Mouse (Mus musculus) kidney, postnatal 36 days (tissue): ENCODE results near the gene Olfr373.
"Not testable (repeated sequence)": the region's sequence is repeated elsewhere in the genome, so short reads cannot be mapped to it uniquely, and the experiment has no call there.

ENCODE experiments used
- DNase-seq, 2 experiments: peaks; one replicate each; pipeline ENCODE4 v3.0.0; 2021 to 2022; ENCODE audit warnings: mixed read lengths in 2 of 2

The Olfr373 gene

DNA sequence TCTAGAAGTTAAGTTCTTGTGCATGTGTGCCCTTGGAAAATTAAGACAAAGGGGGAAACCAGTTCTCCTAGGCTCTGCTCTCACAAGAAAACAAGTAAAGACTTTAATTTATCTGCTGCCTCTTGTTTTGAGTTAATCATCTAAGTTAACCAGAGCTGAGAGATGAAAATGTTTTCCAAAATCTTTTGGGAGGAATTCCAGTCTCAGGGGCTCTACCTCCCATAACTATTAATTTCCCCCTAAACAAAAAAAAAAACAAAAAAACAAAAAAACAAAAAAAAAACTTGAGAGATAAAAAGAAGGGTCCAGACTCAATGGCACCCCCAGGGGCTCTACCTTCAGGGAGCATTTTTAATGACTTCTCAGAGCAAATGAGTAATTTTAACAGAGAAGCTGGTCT lies at the start of gene Olfr373:
Gene Olfr373 (plus strand): TSS at position 301 of the 400 bp plus-strand sequence.
- not testable (repeated sequence) for DNase-seq

DNA sequence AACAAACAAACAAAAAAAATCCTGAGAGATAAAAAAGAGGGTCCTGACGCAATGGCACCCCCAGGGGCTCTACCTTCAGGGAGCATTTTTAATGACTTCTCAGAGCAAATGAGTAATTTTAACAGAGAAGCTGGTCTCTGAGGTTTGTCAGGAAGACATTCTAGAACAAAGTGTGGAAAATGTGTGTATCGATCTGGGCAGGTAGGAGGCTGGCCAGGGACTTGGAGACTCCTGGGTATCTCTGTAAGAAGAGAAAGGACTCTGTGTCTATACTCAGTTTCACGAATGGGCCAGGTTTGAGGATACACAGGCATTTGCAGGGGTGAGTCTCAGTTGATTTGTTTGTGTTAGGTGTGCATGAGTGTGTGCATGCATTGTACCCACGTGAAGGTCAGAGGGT lies 42.1 kb upstream of the Olfr373 start, which contains the start of gene Olfr372:
Gene Olfr372 (plus strand): TSS at position 301 of the 400 bp plus-strand sequence.
- DNase-seq: not testable (repeated sequence)

DNA sequence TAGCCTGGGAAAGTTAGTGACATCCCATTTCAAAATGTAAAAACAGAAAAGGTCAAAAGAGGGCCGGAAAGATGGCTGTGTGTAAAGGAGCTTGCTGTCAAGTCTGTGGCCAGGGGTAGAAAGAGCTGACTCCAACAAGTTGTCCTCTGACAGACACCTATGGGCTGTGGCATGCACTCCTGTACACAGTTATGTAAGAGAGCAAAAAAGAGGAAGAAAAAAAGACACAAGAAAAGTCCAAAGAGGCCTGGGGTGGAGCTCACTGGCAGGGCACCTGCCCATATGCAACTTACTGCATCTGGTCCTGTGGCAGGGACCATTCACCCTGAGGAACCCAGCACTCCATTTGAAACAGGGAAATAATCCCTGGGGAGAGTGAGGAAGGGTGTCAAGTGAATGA lies 40.5 kb upstream of the Olfr373 start:
- DNase-seq: no peak

DNA sequence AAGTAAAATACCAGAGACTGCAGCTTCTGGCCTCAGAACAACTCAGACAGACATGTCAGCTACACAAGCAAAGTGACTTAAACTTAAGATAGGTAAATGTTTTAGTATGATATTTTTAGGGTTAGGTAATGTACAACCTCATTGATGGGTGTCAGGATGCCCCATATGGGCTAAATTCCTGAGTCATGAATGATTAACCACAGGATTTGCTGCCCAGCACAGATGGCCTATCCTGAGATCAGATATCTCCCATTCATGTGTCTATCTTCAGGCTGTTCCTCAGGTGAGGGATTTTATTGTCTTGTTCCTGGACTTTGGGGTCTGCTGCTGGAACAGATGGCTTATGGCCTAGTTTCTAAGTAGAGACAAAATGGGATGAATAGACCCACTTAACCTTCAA lies 28.3 kb upstream of the Olfr373 start:
- not testable (repeated sequence) for DNase-seq

DNA sequence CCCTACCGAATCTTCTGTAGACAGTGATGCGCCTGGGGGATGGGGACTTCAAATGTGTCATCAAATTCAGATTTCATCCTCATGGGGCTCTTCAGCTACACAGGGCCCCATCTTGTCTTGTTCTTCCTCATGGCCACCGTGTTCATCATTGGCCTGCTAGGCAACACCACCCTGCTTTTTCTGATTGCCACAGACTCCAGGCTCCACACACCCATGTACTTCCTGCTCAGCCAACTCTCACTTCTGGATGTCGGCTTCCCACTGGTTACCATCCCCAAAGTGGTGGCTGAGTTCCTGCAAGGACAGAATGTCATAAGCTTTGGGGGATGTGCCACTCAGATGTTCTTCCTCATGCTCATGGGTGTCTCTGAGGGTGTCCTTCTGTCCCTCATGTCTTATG lies 25.3 kb upstream of the Olfr373 start:
- DNase-seq: not testable (repeated sequence)

DNA sequence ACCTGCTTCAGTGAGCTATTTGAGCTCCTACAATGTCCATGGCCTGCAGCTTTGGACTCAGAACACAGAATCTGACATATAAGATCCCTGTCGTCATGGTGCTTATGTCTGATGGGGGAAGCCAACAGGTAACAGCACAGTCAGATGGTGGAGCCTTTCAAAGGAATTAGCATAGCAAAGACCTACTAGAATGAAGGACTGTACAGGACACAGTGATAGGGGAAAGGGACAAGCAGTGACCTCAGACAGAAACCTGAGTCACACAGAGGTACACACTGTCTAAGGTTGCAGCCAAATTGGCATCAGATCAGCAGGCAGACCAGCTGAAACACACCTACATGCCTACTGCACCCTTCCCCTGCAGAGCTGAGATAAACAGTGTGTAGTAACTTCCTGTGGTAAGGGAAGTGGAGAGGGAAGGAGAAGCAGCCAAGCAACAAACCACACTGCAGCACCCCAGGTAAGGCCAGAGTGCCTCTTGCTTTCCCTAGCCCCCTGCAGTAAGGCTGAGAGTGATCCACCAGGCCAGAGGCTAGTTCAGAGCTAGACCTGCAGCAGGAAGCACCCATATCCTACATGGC lies 16.1 kb upstream of the Olfr373 start:
- not testable (repeated sequence) for DNase-seq

DNA sequence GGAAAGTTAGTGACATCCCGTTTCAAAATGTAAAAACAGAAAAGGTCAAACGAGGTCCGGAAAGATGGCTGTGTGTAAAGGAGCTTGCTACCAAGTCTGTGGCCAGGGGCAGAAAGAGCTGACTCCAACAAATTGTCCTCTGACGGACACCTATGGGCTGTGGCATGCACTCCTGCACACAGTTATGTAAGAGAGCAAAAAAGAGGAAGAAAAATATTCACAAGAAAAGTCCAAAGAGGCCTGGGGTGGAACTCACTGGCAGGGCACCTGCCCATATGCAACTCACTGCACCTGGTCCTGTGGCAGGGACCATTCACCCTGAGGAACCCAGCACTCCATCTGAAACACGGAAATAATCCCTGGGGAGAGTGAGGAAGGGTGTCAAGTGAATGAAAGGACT lies 1.8 kb downstream of the Olfr373 start:
- peak in 1 of 2 experiments; percentile 2 for DNase-seq

DNA sequence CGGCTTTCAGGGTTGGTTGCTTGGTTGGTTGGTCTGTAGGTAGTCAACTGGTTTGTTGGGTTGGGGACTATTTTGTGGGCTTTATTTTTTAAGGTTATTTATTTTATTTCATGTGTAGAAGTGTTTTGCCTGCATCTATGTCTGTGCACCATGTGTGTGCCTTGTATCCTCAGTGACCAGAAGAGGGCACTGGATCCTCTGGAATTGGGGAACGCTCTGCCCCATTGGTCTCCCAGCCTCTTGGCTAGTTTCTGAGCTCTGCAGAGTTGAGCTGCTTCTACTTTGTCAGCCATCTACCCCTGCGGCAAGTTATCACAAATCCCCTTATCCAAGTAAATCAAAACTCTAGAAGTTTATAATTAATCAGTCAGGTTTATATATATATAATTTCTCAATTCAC lies 4.6 kb downstream of the Olfr373 start:
- DNase-seq: not testable (repeated sequence)

DNA sequence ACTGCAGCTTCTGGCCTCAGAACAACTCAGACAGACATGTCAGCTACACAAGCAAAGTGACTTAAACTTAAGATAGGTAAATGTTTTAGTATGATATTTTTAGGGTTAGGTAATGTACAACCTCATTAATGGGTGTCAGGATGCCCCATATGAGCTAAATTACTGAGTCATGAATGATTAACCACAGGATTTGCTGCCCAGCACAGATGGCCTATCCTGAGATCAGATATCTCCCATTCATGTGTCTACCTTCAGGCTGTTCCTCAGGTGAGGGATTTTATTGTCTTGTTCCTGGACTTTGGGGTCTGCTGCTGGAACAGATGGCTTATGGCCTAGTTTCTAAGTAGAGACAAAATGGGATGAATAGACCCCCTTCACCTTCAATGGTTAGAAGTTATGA lies 13.7 kb downstream of the Olfr373 start:
- DNase-seq: not testable (repeated sequence)

DNA sequence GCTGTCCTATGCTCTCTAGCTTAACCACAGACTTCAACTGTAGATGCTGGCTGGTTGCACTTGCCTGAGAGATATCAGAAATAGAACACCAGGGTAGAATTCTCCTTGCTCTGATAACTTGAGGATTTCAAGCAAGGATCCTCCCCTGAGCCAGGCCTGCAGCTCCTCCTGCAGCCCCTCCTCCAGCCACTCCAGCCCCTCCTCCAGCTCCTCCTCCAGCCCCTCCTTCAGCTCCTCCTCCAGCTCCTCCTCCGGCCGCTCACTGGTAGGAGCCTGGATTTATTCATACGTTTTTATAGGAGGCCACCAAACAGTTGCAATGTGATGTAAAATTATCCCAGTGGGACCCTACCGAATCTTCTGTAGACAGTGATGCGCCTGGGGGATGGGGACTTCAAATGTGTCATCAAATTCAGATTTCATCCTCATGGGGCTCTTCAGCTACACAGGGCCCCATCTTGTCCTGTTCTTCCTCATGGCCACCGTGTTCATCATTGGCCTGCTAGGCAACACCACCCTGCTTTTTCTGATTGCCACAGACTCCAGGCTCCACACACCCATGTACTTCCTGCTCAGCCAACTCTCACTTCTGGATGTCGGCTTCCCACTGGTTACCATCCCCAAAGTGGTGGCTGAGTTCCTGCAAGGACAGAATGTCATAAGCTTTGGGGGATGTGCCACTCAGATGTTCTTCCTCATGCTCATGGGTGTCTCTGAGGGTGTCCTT lies 16.6 kb downstream of the Olfr373 start:
- DNase-seq: peak; percentile 28 to 57

DNA sequence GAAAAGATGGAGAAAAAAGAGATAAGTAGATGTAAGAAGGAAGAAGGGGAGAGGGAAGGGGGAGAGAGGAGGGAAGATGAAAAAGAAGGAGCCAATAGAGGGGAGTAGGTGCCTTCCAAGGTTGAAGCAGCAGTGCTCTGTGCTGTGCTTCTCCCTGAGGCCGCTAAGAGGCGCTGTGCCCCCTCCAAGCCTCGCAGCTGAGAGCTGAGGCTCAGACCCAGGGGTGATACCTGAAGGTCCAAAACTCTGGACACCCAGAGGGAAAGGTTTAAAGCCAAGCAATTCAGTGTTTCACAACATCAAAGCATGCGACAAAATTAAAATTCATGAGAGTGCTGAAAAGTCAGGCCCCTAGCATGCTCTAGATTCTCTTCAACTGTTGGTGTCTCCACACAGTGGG lies 22.2 kb downstream of the Olfr373 start:
- DNase-seq: peak in 1 of 2 experiments; percentile 24

DNA sequence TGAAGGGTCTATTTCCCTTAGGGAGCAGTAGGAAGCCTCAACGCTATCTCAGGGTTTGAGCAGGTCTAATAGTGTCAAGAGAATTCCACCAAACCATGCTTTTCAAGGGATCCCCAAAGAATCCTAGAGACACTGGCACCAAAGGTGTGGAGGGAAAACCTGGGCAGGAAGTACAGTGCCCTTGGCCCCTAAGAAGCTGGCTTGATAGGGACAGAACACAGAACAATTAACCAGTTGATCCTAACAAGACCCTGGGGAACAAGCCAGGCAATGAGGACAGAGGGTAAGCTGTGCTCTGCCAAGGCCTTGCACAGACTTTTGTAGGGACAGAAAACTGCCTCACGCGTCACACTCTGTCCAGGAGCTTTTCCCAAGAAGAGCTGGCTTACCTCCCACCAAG lies 23.8 kb downstream of the Olfr373 start, which contains the start of gene Olfr374:
Gene Olfr374 (plus strand): TSS at position 301 of the 400 bp plus-strand sequence.
- DNase-seq: no peak

DNA sequence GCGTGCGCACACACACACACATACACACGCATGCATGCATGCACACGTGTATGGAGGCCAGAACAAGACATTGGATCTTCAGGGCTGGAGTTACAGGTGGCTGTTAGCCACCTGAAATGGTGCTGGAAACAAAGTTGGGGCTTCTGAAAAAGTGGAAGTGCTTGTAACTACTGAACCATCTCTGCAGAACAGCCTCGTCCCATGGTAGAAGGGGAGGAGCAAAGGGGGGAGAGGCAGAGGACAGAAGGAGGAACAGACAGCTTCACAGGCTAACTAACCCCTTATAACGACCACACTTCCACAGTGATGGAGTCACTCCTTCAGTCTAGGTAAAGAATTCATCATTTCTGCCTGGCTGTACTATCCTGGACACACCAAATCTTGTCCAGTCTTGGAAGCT lies 27.9 kb downstream of the Olfr373 start:
- DNase-seq: no peak

DNA sequence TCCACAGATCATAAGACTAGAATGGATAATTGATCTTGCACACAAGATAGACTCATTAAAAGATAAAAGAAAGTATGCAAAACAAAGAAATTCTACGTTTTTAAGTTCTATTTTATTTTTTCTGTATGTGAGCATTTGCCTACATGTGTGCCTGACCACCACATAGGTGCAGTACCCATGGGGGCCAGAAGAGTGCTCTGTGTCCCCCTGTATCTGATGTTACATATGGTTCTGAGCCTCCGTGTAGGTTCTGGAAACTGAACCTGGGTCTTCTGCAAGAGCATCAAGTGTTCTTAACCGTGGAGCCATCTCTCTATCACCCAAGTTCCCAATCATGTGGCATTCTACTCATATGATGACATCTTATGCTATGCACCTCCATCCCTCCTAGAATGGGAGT lies 29.5 kb downstream of the Olfr373 start:
- peak in 1 of 2 experiments; percentile 14 for DNase-seq

DNA sequence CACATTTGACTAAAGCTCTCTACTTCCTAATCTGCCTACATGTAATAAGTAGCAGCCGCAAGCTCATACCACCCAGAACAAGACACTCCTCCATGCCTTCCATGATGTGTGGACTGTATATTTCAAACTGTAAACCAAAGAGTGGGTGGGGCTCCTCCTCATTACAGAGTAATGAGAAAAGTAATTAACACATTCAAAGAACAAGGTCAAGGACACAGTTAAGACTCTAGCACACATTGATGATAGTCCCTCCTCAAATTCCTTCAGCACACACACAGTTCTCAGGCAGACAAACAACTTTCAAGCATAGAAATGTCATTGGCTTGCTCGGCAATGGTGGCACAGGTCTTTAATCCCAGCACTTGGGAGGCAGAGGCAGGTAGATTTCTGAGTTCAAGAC lies 32.2 kb downstream of the Olfr373 start:
- no peak for DNase-seq

DNA sequence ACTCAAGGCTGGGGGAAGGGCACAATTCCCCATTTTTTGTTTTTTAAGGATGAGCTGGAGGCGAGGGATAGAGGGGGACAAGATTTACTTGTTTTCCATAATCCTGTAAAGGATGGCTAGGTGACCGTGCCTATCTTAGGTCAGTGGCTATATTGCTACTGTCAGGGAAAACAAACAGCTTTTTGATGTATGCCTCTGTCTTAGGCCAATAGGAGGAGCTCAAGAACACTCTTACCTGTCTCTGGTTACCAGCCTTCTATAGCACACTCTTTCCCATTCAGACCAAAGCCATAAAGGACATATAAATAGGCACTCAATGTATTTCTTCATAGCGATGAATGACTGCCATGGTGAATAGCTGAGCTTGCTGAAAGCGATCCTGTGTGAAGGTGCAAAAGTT lies 35.6 kb downstream of the Olfr373 start:
- DNase-seq: no peak

DNA sequence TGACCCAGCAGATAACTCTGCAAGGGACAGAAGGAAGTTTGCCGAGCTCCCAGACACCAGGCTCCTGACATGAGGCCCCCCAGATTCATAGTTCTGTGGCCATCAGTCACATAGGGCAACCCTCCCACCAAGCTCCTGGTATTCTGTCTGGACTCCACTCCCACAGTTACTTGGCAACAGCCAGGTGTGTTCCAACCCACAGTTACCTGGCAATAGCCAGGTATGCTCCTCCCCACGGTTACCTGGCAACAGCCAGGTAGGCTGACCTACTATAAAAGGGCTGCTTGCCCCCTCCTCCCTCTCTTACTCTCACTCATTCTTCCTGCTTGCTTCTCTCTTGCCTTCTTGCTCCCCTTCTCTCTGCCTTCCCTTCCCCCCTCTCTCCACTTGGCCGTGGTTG lies 38.5 kb downstream of the Olfr373 start:
- not testable (repeated sequence) for DNase-seq

DNA sequence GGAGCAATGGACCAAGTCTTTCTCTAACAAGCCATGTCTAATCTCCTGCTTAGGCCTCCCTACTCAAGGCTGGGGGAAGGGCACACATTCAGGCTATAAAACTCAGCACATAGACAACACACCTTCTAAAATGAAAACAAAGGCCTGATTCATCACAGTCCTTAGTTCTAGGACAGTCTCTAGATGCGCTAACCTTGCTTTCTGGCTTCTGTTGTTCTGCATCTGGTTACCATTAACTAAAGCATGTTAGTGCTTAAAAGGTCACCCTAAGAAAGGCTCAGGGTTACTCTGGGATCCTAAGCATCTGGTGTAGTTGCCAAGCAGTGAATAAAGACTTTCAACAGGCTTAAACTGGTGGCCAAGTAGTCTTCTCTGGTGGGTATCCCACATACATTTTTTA lies 39.0 kb downstream of the Olfr373 start:
- no peak for DNase-seq

DNA sequence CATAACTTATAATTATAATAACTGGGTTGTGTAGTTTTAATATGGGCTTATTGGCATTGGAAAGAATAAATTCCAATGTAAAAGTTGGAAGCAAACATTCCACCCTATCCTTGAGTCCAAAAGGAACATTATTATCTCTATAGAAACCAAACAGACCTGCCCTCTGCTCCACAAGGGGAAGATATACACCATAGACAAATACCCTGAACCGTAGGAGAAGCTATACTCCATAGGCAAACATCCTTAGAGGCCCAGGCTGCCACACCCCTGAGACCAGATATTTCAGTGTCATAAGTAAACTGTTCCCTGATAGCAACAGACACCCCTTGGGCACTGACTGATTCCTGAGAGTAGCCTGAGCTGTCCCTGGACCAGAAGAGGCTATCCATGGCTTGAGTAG lies 44.9 kb downstream of the Olfr373 start:
- no peak for DNase-seq

DNA sequence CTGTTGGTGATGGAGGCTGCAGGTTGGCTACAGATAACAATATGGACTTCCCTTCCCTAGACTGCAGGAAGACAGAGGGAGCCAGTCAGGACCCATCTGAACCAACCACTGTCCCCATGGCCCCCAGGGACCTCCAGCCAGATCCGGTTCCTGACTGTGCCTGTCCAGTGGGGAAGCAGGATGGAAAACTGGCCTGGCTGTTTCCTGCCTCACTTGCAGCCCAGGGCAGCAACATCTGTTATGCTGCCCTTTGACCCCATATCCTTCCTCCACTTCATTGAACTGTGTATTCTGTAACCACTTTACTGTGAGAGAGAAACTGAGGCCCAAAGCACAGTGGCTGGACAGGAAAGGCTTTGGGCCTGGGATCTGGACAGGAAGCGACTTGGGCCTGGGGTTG lies 48.3 kb downstream of the Olfr373 start:
- DNase-seq: peak; percentile 69 to 72

DNA sequence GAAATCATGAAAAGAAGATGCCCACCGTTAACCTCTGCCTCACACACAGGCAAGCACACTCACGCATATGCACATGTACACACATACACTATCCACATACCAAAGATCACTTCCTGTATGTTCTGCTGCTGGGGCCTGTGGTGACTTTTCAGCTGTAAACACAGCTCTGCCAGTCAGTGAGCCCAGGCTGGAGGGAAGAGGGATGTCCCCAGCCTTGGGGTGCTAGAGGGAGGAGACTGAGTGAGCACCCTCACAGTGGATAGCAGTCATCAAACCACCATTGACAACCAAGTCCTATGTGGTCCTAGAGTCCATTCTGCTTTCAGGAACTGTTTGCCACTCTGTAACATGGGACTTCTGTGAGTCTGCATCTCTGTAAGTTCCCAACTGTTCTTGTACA lies 48.9 kb downstream of the Olfr373 start:
- no peak for DNase-seq

DNA sequence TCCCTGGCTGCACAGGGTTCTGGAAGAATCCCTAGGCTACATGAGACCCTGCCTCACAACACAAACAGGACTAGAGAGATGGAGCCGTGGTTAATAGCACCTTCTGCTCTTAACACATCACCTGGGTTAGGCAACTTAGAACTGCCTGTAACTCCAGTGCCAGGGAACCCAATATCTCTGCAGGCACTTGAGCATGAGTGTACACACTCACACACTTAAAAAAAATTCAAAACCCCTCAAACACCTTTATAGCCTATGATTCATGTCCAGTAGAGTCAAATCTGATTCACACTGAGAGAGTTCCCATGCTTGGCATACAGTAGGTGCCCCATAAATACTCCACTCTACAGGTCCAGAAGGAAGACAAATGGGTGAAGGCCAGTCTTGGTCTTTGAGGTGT lies 49.4 kb downstream of the Olfr373 start:
- DNase-seq: no peak

DNA sequence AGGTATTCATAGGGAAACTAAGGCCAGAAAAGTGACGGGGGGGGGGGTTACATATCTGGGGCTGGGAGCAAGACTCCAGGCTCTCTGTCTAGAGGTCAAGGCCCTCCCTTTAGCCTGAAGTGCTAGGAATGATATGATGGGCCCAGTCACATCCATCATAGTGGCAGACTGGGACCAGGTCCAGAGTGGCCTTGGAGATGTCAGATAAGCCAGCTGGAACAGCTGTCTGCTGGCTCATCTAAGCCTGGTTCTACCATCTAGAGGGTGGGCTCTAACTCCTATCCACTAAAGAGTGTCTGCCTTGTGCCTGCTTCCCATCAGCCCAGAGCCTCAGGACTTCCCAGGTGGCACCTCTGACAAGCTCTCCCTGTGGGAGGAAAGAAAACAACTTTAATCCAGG lies 49.9 kb downstream of the Olfr373 start:
- peak; percentile 24 to 52 for DNase-seq

DNA sequence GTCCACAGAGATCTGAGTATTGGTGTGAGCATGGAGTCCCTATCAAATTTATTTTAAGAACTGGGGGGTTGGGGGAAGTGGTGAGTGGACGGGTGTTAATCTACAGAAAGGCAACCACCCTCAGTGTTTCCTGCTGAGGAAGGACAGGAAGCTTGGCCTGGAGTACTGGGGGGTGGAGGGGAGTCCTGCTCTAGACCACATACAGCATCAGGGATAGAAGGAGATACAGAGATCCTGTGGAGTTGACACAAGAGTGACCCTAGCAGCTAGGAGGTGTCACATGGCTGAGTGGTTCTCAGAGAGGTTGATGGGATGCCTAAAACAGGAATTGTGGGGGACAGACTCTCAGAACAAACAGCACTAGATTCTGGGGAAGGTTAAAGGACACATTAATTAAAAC lies 50.5 kb downstream of the Olfr373 start:
- DNase-seq: no peak
